Mouse (Mus musculus) spleen, adult 2 months (tissue): ENCODE results near the gene Dapp1. TPM values are rescaled to one million over a fixed set of nuclear protein-coding genes. Genes with fewer than 3 reads are reported as not detected.

ENCODE experiments used
- DNase-seq, 2 experiments: peaks; one replicate each; pipeline versions ENCODE4 v3.0.0 to v3.0.0-alpha.2; 2012 to 2021; ENCODE audit warnings: low spot score in 2 of 2, low read depth in 1 of 2
- H3K27ac ChIP-seq: fragments of 200-500 bp; 2 replicates; pipeline ENCODE4 v1.5.1; 2012; ENCODE audit warnings: low read length, inconsistent platforms; ENCODE audit not compliant: insufficient read depth
- H3K27me3 ChIP-seq: fragments of 200-500 bp; 2 replicates; pipeline ENCODE4 v1.6.1; 2012; ENCODE audit warnings: mild to moderate bottlenecking, moderate library complexity, low read length, inconsistent platforms; ENCODE audit not compliant: control insufficient read depth, insufficient read depth
- H3K36me3 ChIP-seq: fragments of 200-500 bp; 2 replicates; pipeline ENCODE4 v1.6.1; 2012; ENCODE audit warnings: mild to moderate bottlenecking, low read length, inconsistent platforms; ENCODE audit not compliant: control insufficient read depth, insufficient read depth
- H3K4me1 ChIP-seq: fragments of 200-500 bp; 2 replicates; pipeline ENCODE4 v1.6.1; 2011; ENCODE audit warnings: inconsistent platforms; ENCODE audit not compliant: control insufficient read depth, insufficient read depth, insufficient read length
- H3K4me3 ChIP-seq: fragments of 200-500 bp; 2 replicates; pipeline ENCODE4 v1.5.1; 2011; ENCODE audit warnings: mild to moderate bottlenecking, inconsistent platforms; ENCODE audit not compliant: insufficient read depth, insufficient read length; ENCODE audit errors: extremely low read depth
- CTCF ChIP-seq: fragments of 200-500 bp; IDR thresholded peaks from 2 replicates; pipeline ENCODE4 v1.5.1; 2011; ENCODE audit warnings: mild to moderate bottlenecking, inconsistent platforms; ENCODE audit not compliant: insufficient read depth, insufficient read length, insufficient replicate concordance; ENCODE audit errors: extremely low read depth
- POLR2A ChIP-seq: fragments of 200-500 bp; IDR thresholded peaks from 2 replicates; pipeline ENCODE4 v1.6.1; 2011; ENCODE audit warnings: low read depth, low read length, inconsistent platforms
- WGBS: fragments of 180-500 bp; shearing (Covaris S2); methylation state at CpG from one replicate; pipeline ENCODE4 v1.1.7; 2018; 5-methylcytosine and 5-hydroxymethylcytosine counted together
- polyA plus RNA-seq: library from polyadenylated mRNA; depleted of rRNA; stranded (reverse); fragments of >200 nt; gene quantifications from 2 replicates; pipeline ENCODE4 v1.2.3, GENCODE M21; 2012

Dapp1 gene
- polyA plus RNA-seq, 1 experiment = 11.9 TPM

DNA sequence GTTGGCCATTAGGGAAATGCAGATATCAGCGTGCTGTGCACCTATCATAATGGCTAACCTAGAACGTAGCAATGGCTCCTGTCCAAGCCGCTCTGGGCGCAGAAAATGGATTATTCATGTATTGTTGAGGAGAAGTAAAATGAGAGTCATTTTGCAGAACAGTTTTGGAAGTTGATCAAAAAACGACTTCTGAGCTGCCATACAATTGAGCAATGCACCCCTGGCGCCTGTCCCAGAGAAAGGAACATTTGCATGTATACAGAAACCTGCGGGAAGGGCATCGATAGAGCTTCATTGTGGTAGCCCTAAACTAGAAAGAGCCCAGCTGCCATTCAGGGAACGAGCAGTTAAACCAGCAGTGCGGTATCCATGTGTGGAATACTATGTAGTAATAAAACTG lies 81.2 kb downstream of the Dapp1 start:
- Histone ChIP-seq H3K4me3 (no peak overlapping the region), H3K36me3 (peaks cover 3% of the 10 kb centered on the region), H3K27ac (no peak overlapping the region), H3K27me3 (no peaks in the 10 kb centered on the region), H3K4me1 (no peaks in the 10 kb centered on the region)
- no peak for DNase-seq
- TF ChIP-seq POLR2A (no peak), CTCF (no peak)
- 86% methylated on average over 10 of the region's 10 CpGs for WGBS

DNA sequence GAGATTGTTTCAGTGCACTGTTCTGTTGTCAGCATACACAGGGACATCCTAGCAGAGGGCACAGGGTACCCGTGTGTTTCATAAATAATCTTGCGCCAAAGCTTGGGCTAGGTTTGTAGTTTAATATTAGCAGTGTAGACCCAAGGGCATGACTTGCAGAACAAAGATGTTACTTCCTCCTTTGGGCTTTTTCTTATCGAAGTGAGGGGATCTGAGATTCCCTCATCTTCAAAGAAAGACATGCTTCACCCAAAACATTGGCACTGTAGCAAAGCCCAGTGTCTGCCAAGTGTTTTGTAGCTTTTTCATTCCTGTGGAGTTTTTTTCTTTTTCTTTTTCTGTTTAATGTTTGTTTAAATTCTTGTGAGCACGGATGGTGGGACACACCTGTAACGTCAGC lies 83.7 kb downstream of the Dapp1 start:
- TF ChIP-seq POLR2A (no peak), CTCF (no peak)
- no peak overlapping the region for H3K4me3 ChIP-seq

DNA sequence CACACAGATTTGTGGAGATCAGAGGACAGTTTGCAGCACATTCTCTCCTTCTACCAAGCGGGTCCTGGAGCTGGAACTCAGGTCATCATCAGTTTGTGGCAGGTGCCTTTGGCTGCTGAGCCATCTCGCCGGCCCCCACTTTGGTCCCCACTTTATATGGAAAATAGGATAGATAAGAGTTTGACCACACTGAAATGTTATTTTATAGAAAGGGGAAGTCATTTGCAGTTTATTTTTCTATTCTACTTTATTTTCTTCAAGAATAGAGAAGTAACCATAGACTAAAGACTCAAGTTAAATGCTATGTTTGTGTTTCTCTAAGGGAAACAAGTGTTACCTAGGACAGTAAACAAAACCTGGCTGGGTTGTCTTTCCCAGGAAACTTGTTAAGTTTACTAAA lies 84.5 kb downstream of the Dapp1 start:
- Histone ChIP-seq H3K4me3 (no peak overlapping the region), H3K36me3 (no peaks in the 10 kb centered on the region; the same call in none of the 2 replicates), H3K27ac (no peak overlapping the region)

More for the DNA sequence above, 83.7 kb downstream of the Dapp1 start:
- Histone ChIP-seq H3K27ac (no peak overlapping the region), H3K4me1 (no peaks in the 10 kb centered on the region), H3K27me3 (no peaks in the 10 kb centered on the region), H3K36me3 (peaks cover 2% of the 10 kb centered on the region)
- DNase-seq = no peak
- 66% methylated on average over 5 of the region's 5 CpGs for WGBS

DNA sequence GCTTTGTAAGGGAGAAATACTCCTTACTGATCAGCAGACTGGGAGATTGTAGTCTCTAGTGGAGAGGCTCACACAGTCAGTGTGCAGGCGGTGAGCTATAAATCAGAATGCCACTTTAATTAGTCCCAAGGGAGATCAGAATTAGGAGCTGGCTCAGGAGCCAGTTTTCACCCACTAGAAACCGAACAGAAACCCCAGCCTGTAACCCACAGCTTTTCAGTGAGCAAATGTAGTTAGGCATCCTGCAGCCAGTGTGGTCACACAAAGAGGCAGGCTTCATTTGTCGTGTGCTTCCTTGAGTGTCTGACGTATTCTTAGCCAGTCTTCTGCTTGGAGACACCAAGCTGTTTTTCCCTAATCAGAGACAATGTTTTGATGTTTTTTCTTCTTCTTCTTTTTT lies 85.0 kb downstream of the Dapp1 start:
- Histone ChIP-seq H3K27ac (no peak overlapping the region), H3K27me3 (no peaks in the 10 kb centered on the region), H3K4me3 (no peak overlapping the region), H3K36me3 (no peaks in the 10 kb centered on the region; the same call in none of the 2 replicates), H3K4me1 (no peaks in the 10 kb centered on the region)
- WGBS = 77% methylated on average over 4 of the region's 4 CpGs
- TF ChIP-seq CTCF (no peak), POLR2A (no peak)
- DNase-seq = no peak

More for the DNA sequence above, 84.5 kb downstream of the Dapp1 start:
- TF ChIP-seq CTCF (no peak), POLR2A (no peak)
- H3K4me1 ChIP-seq = no peaks in the 10 kb centered on the region
- H3K27me3 ChIP-seq = no peaks in the 10 kb centered on the region
- no peak for DNase-seq
- WGBS = 81% methylated on average over 3 of the region's 3 CpGs

DNA sequence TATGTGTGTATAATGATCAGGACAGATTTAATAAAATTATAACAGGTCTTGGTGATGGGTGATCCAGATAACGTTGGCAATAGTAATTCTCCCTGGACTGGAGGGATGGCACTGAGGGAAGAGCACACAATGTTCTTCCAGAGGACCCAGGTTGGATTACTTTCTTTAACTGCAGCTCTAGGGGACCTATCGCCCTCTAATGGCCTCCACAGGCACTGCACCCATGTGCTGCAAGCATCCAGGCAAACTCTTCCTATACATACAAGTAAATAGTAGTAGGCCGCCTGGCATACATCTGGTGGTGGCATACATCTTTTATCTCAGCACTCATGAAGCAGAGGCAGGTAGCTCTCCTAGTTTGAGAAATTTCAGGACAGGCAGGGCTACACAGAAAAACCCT lies 86.1 kb downstream of the Dapp1 start:
- Histone ChIP-seq H3K27ac (no peak overlapping the region), H3K4me1 (no peaks in the 10 kb centered on the region), H3K4me3 (no peak overlapping the region), H3K36me3 (no peaks in the 10 kb centered on the region; the same call in none of the 2 replicates), H3K27me3 (no peaks in the 10 kb centered on the region)
- TF ChIP-seq POLR2A = no peak
- TF ChIP-seq CTCF = peak; percentile 29; the same call in 1 of the 2 replicates
- DNase-seq = no peak
- 91% methylated on average over 3 of the region's 3 CpGs for WGBS

- H3K27ac ChIP-seq = no peak overlapping the region
- peaks cover 4% of the 10 kb centered on the region for H3K36me3 ChIP-seq
- WGBS = 86% methylated on average over 4 of the region's 4 CpGs
- TF ChIP-seq POLR2A = no peak
- no peak for TF ChIP-seq CTCF
- H3K4me1 ChIP-seq = no peaks in the 10 kb centered on the region
- no peak overlapping the region for H3K4me3 ChIP-seq
- DNase-seq = no peak
- H3K27me3 ChIP-seq = no peaks in the 10 kb centered on the region
Measured at GRCm38 (mm10) chr3:137893789-137894188, 87.6 kb downstream of the Dapp1 start.

GRCm38 (mm10) chr3:137892118-137892517 lies 89.2 kb downstream of the Dapp1 start:
- WGBS = 95% methylated on average over 4 of the region's 4 CpGs
- Histone ChIP-seq H3K27me3 (no peaks in the 10 kb centered on the region), H3K36me3 (peaks cover 4% of the 10 kb centered on the region), H3K4me1 (no peaks in the 10 kb centered on the region), H3K4me3 (no peak overlapping the region), H3K27ac (no peak overlapping the region)
- no peak for TF ChIP-seq POLR2A
- no peak for TF ChIP-seq CTCF
- no peak for DNase-seq

DNA sequence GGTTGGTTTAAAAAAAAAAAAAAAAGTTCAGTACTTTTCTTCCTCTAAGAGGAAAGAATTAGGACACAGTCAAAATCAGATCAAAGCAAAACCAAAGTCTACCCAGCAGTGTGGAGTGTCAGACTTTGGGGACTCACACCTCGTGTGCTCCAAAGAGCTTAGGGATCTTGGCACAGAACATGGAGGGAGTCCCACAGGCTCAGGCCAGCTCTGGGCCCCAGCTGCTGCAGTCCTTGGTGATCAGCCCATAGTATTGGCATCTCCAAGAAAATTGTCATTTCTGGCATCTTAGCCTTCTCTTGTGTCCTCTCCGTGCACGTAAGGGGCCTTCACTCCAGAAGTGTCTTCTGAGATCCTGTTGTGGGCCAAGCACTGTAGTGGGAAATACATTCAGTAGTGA lies 90.3 kb downstream of the Dapp1 start:
- TF ChIP-seq CTCF (no peak), POLR2A (no peak)

More for the DNA sequence above, 90.3 kb downstream of the Dapp1 start:
- Histone ChIP-seq H3K27me3 (no peaks in the 10 kb centered on the region), H3K4me3 (no peak overlapping the region), H3K27ac (no peak overlapping the region), H3K4me1 (no peaks in the 10 kb centered on the region), H3K36me3 (peaks cover 4% of the 10 kb centered on the region)
- 81% methylated on average over 3 of the region's 3 CpGs for WGBS
- DNase-seq = no peak
